Mouse (Mus musculus) kidney, postnatal 14 days (tissue): ENCODE data around the gene Nek11.

ENCODE experiments used
- DNase-seq: peaks from one replicate; pipeline ENCODE4 v3.0.0; 2022; ENCODE audit warnings: mixed read lengths

The Nek11 gene

GRCm38 (mm10) chr9:105312686-105313085, 82.6 kb downstream of the Nek11 start:
- no peak for DNase-seq

GRCm38 (mm10) chr9:105309553-105310281, 85.6 kb downstream of the Nek11 start:
- peak; percentile 15 for DNase-seq

GRCm38 (mm10) chr9:105306042-105306441, 89.3 kb downstream of the Nek11 start:
- no peak for DNase-seq

- DNase-seq = no peak
Observed at GRCm38 (mm10) chr9:105302230-105302629, 93.1 kb downstream of the Nek11 start.

GRCm38 (mm10) chr9:105301396-105301795, 93.9 kb downstream of the Nek11 start:
- no peak for DNase-seq

GRCm38 (mm10) chr9:105300738-105301325, 94.5 kb downstream of the Nek11 start:
- DNase-seq = no peak

GRCm38 (mm10) chr9:105284670-105285069, 110.7 kb downstream of the Nek11 start:
- DNase-seq = no peak

- DNase-seq = peak; percentile 2
Observed at GRCm38 (mm10) chr9:105282725-105283124, 112.6 kb downstream of the Nek11 start.

- no peak for DNase-seq
Observed at GRCm38 (mm10) chr9:105274925-105275324, 120.4 kb downstream of the Nek11 start.

- no peak for DNase-seq
Observed at GRCm38 (mm10) chr9:105274286-105274685, 121.0 kb downstream of the Nek11 start.

GRCm38 (mm10) chr9:105272241-105272640, 123.1 kb downstream of the Nek11 start:
- peak; percentile 33 for DNase-seq

GRCm38 (mm10) chr9:105263140-105263539, 132.2 kb downstream of the Nek11 start:
- DNase-seq = no peak

GRCm38 (mm10) chr9:105257668-105258067, 137.7 kb downstream of the Nek11 start:
- DNase-seq = no peak

GRCm38 (mm10) chr9:105254076-105254475, 141.2 kb downstream of the Nek11 start:
- no peak for DNase-seq

- no peak for DNase-seq
Observed at GRCm38 (mm10) chr9:105252349-105253041, 142.8 kb downstream of the Nek11 start.

- no peak for DNase-seq
Observed at GRCm38 (mm10) chr9:105251256-105251655, 144.1 kb downstream of the Nek11 start.

- DNase-seq = peak; percentile 7
Observed at GRCm38 (mm10) chr9:105244024-105244423, 151.3 kb downstream of the Nek11 start.

- DNase-seq = no peak
Observed at GRCm38 (mm10) chr9:105214434-105214833, 180.9 kb downstream of the Nek11 start.

GRCm38 (mm10) chr9:105200305-105200704, 195.0 kb downstream of the Nek11 start:
- DNase-seq = no peak

- no peak for DNase-seq
Observed at GRCm38 (mm10) chr9:105186725-105187124, 208.6 kb downstream of the Nek11 start.

GRCm38 (mm10) chr9:105182392-105182791, 212.9 kb downstream of the Nek11 start:
- DNase-seq = no peak

- no peak for DNase-seq
Observed at GRCm38 (mm10) chr9:105144992-105145391, 250.3 kb downstream of the Nek11 start, which contains the start of gene 1700080E11Rik. 1700080E11Rik (minus strand) TSS chr9:105145092.

- DNase-seq = no peak
Observed at GRCm38 (mm10) chr9:105139204-105139603, 256.1 kb downstream of the Nek11 start.

GRCm38 (mm10) chr9:105136404-105136803, 258.9 kb downstream of the Nek11 start:
- DNase-seq = no peak
